Mouse (Mus musculus) testis, adult 2 months (tissue): ENCODE results near the gene Ngrn.

ENCODE experiments used
- CTCF ChIP-seq: fragments of 200-500 bp; IDR thresholded peaks from 2 replicates; pipeline ENCODE4 v1.5.1; 2012; ENCODE audit warnings: low read depth, mild to moderate bottlenecking, inconsistent platforms, low read length, moderate library complexity; ENCODE audit not compliant: control insufficient read depth, insufficient read depth, insufficient replicate concordance
- POLR2A ChIP-seq: fragments of 200-500 bp; IDR thresholded peaks from 2 replicates; pipeline ENCODE4 v1.6.1; 2012; ENCODE audit warnings: low read depth, mild to moderate bottlenecking, inconsistent platforms, low read length, moderate library complexity; ENCODE audit not compliant: control insufficient read depth

DNA sequence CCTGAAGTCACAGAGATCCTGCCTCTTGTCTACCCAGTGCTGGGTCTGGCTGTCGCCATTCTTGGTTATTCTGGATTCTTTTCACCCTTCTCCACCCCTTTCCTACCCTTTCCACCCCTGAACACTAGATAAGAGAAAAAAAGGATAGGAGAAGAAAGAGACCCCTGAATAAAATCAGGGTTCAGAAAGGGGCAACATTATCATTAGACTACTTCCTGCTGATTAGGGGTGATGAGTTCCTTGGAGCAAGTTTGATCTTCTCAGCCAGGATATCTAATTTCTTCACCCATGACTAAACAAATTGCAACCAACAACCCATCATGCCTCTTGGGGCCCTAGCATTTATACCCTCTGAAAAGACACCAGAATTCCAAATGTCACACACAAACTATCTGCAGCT is 6.7 kb downstream of the Ngrn start:
- no peak for TF ChIP-seq POLR2A
- TF ChIP-seq CTCF = no peak
